Mouse (Mus musculus): ENCODE measurements around the gene Zbtb1.

- no peak for TF ChIP-seq CTCF (IDR thresholded peaks at IDR 0.05; ENCODE audit: borderline replicate concordance, insufficient read depth, low read length)
- TF ChIP-seq POLR2A (IDR thresholded peaks at IDR 0.05; ENCODE audit: low read depth, low read length): no peak
These were observed 20.3 kb upstream of the Zbtb1 start for GRCm38 (mm10) chr12:76349680-76350220.

Measured in embryonic fibroblast, embryonic 13.5 days (primary cell).